Mouse (Mus musculus): ENCODE data around the gene Atg4a-ps. TPM values are rescaled to one million over a fixed set of nuclear protein-coding genes. Genes with fewer than 3 reads are reported as not detected.

The Atg4a-ps gene
- polyA plus RNA-seq, 1 experiment = 0.04 TPM

DNA sequence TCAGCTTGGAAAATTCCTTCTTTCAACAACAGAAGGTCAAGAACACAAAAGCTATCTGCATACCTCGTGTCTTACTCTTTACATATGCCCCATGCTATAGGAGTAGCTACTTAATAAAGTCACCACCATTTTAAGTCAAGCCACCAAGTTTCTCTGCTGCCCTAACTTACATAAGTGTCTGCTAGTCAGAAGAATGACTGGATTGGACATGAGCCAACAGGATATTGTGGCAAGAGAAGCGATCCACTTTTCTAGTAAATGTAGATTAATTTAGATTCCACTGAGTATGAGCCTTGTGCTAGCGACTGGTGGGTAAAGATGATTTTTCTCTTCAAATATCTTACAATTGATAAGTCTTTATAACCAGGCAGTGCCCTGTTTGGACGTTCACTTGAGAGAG is 12.0 kb downstream of the Atg4a-ps start:
- no peak for DNase-seq (ENCODE audit: low read depth, low spot score)
- 39% methylated on average over 4 of the region's 4 CpGs for WGBS

DNA sequence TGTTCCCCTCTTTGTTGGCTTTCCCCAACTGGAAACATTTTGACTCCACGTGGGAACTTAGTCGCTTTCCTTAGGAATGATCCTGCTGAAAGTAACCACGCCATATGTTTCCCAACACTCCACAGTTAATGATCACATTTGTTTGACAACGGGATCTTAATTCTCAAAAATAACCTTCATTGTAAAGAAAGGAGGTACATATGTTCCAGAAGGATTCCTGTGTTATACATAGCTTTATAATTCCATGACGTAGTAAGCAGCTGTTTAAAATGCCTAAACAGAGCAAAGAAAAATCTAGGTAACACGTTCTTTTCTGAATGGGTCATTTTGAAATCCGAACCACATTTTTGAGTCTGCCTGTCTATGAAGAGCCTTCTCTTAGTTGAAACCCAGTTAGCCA is 12.7 kb downstream of the Atg4a-ps start:
- no peak for DNase-seq (ENCODE audit: low read depth, low spot score)

DNA sequence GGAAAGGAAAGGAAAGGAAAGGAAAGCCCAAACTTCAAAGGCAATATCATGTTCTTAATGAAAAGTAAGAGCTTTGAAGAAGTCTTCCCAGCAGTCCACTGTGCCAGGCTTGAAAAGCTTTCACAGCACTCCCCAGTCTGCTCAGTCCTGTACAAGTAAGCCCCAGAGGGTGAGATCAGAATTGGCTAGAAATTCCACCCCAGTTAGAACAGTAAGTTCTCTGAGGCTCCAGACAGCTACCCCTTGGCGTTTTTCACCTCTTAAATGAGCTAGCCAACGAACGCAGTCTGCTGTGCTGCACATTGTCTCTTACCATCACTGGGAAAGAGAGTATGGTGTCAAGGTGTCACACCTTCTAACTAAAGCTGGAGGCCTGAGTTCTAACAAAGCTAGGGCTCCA is 18.2 kb downstream of the Atg4a-ps start:
- WGBS = 80% methylated on average over 3 of the region's 3 CpGs
- DNase-seq (ENCODE audit: low read depth, low spot score) = no peak

More for the DNA sequence above, 12.7 kb downstream of the Atg4a-ps start:
- 79% methylated on average over 7 of the region's 7 CpGs for WGBS

DNA sequence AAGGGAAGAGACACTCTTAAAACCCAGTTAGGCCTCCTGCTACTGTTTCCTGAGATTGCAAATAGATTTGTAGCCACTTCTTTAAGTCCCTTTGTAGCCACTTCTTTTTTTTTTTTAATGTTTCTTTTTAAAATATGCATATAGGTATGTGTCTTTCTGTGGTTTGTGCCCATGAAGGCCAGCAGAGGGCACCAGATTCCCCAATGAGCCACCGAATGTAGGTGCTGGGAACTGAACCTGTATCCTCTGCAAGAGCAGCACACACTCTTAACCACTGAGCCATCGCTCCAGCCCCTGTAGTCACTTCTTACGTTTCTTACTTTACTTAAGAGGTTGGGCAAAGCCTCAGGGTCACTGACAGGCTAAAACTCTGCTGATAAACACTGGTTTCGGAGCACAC is 19.4 kb downstream of the Atg4a-ps start:
- DNase-seq (ENCODE audit: low read depth, low spot score) = no peak
- WGBS = 88% methylated on average over 4 of the region's 4 CpGs

DNA sequence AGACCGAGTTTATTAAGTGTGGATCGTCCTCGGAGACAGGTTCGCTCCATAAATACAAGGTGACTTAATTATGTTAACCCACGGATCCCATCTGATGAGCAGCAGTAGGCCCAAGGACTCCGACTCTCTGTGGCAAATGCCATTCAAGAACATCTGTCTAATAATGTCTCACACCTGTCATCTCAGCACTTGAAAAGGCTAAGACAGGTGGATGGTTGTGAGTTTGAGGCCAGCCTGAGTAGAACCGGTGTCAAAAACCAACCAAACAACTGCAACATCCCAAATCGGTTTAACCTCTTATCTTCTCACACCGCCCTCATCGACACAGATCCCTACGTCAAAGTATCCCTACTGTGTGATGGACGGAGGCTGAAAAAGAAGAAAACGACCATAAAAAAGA is 20.7 kb downstream of the Atg4a-ps start:
- 85% methylated on average over 13 of the region's 13 CpGs for WGBS
- DNase-seq (ENCODE audit: low read depth, low spot score) = no peak

DNA sequence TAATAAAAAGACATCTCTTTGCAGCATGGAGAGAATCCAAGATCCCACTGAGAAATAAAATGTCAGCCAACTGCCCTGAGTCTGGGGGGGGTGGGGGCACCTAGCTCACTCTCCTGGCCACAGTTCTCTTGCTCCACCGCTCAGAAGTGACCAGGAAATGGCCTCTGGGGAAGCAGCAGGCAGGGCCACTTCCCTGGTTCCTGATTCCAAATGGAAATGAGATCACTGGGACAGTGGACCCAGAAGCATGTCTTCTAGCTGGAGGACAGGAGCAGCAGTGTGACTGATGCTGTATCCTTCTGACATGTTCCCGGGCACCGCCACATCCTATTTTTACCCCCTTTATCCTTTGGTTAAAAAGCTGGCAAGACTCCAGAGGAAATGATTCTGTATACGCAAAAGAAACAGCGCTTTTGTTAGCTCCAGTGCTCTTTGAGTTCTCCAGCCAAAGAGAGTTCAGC is 21.2 kb downstream of the Atg4a-ps start:
- WGBS = 41% methylated on average over 5 of the region's 5 CpGs

DNA sequence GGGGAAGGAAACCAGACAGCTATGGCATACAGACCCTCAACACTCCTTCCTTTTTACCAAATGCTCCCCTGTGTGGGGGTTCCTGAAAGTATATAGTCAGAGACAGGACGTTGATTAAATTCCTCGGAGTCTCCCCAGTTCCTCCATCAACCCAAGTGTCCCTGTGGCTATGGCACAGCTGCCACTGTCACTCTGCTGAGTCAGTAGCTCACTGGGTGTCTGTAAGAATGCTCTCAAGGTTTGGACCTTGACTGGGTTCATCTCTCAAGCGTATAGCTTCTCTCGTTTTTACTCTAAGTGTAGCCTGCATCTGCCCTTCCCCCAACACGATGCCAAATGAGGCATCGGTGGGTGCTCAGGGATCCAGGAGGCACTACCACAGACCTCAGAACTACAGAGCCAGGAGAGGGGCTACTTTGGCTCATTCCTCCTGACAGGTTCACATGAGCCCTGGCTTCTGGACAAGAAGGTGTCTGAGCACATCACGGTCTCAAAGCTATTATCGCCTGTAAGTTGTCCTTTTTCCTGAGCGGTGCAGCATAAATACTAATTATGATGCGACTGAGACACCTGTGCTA is 21.9 kb downstream of the Atg4a-ps start:
- no peak for DNase-seq (ENCODE audit: low read depth, low spot score)
- 87% methylated on average over 10 of the region's 10 CpGs for WGBS

More for the DNA sequence above, 21.2 kb downstream of the Atg4a-ps start:
- no peak for DNase-seq (ENCODE audit: low read depth, low spot score)

DNA sequence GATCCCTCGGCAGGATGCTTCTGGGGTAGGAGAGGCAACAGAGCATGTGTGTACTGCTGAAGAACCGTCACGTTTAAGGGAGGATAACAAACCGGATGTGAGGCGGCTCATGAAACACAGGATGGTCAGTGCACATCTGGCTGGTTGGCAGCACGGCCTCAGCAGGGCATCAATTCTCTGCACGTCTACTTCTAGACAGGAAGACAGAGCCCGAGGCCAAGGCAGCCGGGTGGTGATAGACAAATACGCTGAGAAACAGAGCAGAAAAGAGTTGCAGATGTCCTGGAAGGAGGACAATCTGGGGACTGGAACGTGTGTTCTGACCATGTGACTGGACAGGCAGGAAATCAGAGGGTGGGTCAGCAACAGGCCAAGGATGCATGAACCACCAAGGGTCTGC is 25.8 kb downstream of the Atg4a-ps start:
- 70% methylated on average over 11 of the region's 11 CpGs for WGBS
- DNase-seq (ENCODE audit: low read depth, low spot score) = no peak

DNA sequence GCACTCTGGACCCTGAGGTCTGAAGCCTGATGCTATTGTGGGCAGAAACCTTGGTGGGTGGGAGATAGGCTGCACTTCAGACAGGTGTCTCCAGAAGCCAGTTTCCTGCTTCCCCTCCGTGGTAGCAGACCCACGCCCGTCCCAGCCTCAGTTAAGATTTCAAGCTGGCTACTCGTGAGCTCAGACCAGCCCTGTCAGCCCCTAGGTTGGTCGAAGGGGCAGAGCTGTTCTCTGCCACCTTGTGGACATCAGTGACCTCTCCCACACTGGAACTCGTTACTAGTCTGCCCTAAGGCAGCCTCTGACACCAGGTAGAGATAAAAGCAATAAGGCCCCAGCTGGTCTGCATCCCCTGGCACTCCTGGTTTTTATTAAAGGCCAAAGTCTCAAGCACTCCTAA is 28.9 kb downstream of the Atg4a-ps start:
- no peak for DNase-seq (ENCODE audit: low read depth, low spot score)
- WGBS = 25% methylated on average over 6 of the region's 6 CpGs

DNA sequence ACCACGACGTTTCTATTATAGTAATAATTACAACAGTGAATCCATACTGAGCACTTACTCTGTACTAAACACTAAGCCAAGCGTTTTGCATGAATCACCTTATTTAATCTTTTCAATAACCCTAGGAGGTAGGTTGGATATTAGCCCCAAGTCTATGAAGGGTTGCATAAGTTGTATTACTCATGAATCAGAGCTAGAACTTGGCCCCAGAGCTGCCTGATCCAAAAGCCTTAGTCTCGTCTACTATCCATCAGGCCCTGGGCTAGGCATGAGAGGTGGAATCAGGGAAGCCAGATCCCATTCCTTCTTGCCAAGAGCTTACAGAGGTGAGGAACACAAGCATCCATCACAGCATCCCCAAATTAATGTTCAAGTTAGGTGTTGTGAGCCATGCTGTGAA is 30.2 kb downstream of the Atg4a-ps start:
- DNase-seq (ENCODE audit: low read depth, low spot score) = no peak
- WGBS = 78% methylated on average over 4 of the region's 4 CpGs

DNA sequence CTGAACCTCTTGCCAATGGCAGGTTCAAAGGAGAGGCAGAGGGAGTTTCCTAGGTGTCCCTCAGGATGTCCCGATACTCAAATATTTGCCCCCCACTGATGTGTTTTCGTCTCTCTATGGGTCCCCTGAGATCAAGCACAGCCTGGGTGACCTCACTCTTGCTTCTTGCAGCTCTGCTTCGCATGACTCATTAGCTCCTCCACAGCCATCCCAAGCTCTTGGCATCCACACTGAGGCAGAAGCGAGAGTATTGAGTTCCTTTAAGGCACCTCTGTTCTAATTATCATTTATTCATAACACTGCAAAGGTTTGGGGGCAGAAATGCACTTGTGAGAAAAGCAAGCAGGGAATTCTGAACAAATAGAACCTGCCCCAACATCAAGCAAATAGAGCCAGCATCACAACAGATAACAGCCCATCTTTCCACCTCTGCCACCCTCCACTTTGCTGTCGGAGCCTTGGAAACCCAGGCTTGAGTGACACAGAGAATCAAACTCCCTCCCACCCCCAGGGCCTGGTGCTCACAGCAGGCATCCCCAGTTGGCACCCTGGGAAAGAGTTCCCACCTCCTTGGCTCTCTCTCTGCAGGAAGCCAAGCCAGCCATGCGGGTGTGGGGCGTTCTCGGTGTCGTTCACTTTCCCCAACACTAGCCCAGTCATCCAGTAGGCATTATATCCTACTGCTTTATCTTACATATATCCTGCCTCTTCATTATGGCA is 33.1 kb downstream of the Atg4a-ps start:
- DNase-seq (ENCODE audit: low read depth, low spot score) = no peak
- 72% methylated on average over 9 of the region's 9 CpGs for WGBS

DNA sequence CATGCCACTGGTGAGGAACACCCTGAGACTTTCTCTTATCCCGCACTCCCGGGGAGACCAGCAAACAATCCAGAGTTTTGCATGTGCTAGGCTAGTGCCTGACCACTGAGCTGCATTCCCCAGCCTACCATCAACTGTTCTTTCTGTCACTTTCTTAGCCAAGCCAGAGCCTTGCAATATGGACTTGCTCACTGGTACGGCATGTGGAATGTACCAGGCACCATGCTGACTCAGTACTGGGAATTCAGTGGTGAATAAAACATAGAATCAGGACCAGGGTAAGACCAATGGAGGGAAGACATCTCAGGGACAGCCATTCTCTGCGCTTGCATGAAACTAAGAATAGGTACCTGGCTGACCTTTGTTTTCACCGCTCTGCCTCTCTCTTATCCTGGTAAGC is 35.6 kb downstream of the Atg4a-ps start:
- DNase-seq (ENCODE audit: low read depth, low spot score) = no peak
- 91% methylated on average over 5 of the region's 5 CpGs for WGBS

DNA sequence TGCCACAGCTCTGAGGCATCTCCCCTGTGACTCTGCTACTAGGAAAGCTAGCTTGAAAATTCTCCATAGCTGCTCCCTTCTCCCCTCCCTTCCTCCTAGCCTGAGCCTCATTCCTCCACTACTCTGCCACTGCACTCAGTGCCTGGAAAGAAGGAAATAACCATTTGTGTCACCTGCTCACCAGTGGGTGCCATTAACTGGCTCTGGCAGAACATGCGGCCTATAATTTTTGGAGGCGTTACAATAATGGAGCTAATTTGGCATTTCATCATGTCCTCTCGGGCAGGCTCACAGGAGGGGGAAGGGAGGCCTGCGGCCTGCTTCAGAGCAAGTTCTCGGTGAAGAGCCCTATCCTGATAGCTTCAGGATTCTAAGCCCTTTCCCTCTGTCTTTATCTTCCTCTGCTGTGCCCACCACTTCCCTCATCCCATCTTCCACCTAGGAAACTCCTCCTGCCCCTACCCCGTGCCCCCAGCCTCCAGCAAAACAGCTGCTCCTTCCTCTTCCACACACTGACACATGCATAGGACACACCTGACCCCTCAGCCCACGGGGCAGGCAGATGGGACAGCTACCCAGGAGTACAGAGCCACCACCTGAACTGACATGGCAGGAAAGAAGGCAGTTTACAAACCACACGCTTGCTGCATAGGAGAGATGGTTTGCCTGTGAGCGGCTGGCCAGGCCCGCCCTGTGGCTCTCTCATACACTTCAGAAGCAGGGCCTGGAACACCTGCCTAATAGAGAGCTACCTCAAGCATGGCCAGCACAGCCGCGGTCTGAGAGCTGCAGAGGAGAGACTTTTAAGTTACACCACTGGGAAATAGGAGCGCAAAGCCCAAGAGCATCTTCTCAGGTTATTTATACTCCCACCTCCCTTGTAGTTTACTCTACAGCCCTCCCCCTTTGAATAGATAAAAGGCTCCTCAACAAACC is 38.9 kb downstream of the Atg4a-ps start:
- 72% methylated on average over 13 of the region's 13 CpGs for WGBS
- no peak for DNase-seq (ENCODE audit: low read depth, low spot score)

DNA sequence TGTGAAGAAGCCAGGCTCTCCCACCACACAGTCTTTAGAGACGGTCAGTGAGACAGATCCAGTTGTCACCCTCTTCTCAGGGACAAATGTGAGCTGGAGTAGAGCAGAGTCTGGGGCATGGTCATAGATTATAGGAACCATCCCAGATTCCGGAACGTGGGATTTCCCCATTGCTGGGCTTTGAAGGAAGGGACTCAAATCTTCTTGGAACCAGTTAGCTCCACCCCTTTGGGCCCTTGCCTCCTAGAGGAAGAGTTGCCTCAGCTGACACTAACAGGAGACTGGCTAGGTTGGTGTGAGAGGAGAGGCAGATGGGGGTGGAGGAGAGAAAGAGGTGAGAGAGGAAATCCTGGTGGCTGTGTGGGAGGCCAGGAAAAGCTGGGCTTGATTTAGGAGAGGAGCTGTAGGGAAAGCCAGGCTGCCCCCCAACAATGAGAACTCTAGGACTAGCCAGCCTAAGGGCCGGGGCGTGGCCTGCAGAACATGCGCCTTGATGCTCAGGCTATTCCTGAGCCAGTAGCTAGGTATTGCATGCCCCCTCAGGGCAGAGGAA is 39.7 kb downstream of the Atg4a-ps start:
- no peak for DNase-seq (ENCODE audit: low read depth, low spot score)
- WGBS = 80% methylated on average over 6 of the region's 6 CpGs

DNA sequence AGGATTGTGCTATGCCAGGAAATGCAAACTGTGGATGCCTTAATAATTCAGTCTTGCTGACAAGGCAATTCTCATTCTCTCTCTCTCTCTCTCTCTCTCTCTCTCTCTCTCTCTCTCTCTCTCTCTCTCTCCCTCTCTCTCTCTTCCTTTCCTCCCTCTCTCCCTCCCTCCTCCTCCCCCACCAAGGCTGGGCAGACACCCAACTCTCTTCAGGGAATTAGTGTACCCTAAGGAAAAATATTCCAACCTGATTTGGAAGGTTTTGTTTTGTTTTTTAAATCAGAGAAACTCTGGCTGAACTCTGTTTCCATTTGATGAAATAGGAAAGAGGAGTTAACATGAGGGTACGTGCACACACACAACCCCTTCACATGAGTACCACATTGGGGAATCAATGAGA is 44.3 kb downstream of the Atg4a-ps start:
- 88% methylated on average over 1 of the region's 1 CpGs for WGBS
- no peak for DNase-seq (ENCODE audit: low read depth, low spot score)

DNA sequence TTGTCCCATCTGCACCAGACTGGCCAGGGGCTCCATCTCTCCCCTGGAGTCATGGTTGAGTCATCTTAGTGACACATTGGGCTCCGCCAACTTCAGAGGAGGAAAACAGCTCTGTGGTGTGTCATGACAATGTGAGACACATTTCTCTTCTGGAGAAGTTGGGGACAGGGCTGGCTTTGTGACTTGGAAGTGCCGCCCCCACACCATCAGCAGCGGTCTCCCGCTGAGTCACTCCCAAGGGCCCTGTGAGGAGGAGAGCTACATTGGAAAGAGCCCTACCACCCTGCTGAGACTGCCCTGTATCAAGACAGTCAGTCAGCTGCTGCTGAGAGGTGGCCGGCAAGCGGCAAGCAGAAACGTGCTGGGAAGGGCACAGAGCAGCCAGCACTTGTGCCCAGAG is 44.9 kb downstream of the Atg4a-ps start:
- 64% methylated on average over 7 of the region's 7 CpGs for WGBS
- no peak for DNase-seq (ENCODE audit: low read depth, low spot score)

DNA sequence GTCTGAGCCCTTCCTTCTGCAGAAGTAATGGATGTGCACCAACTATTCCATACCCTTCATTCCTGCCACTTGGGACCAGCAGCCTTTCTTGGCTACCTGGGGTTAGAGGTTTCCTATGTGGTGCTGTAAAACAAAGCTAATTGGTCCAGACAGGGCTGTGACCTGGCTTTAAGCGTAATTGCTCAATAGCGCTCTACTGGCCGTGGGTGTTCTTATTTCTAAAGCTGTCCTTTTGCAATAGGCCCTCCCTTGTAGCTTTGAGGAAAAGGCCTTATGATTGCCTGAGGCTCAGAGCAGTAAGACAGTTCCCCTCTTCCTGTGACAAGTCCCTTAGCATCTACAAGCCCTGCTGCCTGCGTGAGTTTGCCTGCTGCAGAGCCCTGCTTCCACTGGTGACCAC is 48.3 kb downstream of the Atg4a-ps start:
- DNase-seq (ENCODE audit: low read depth, low spot score) = no peak
- WGBS = 76% methylated on average over 4 of the region's 4 CpGs

DNA sequence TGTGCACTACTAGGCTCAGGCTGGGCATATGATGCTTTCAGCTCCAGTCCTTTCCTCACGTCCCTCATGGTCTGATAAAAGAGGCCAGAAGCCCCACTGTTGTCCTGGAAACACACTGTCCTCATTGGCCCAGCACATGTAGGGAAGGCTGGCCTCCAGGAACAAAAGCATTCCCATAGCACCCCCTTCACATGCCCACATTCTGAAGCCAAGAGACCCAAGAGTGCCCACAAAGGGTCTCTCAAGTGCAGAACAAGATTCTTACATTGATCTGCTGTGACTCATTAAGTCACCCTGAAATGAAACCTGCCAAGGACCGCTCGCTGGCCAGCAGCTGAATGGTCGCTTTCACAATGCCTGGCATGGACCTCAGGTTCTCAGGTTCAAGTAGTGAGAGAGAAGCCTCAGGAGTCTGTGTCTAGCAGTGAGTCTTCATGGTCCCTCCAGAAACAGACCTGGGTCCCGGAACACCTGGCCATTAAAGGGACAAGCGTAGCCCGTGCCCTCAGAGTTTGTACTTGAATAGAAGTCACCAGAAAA is 50.5 kb downstream of the Atg4a-ps start:
- WGBS = 84% methylated on average over 7 of the region's 7 CpGs

More for the DNA sequence above, 50.5 kb downstream of the Atg4a-ps start:
- no peak for DNase-seq (ENCODE audit: low read depth, low spot score)
